Mouse (Mus musculus) forebrain, postnatal 0 days (tissue): ENCODE results near the gene Hsf5. TPM values are rescaled to one million over a fixed set of nuclear protein-coding genes. Genes with fewer than 3 reads are reported as not detected.

Experiments
- ATAC-seq: fragments of 200-750 bp; cut with Nextera tagmentation; 2 replicates; pipeline ENCODE4 v1.8.0; 2017; ENCODE audit warnings: mild to moderate bottlenecking, moderate library complexity
- DNase-seq: peaks from one replicate; pipeline ENCODE4 v3.0.0-alpha.2; 2015
- H3K27ac ChIP-seq: fragments of 300-500 bp; sonication (generic); 2 replicates; pipeline ENCODE4 v1.5.1; 2014; ENCODE audit warnings: low read depth, mild to moderate bottlenecking, antibody characterized with exemption, low read length, moderate library complexity, mixed read lengths
- H3K27me3 ChIP-seq: fragments of 300-500 bp; sonication (generic); 2 replicates; pipeline ENCODE4 v1.6.1; 2014; ENCODE audit warnings: mild to moderate bottlenecking, low read length, mixed read lengths; ENCODE audit not compliant: insufficient read depth
- H3K36me3 ChIP-seq: fragments of 300-500 bp; sonication (generic); 2 replicates; pipeline ENCODE4 v1.6.1; 2014; ENCODE audit warnings: mild to moderate bottlenecking, moderate library complexity; ENCODE audit not compliant: insufficient read depth
- H3K4me1 ChIP-seq: fragments of 300-500 bp; sonication (generic); 2 replicates; pipeline ENCODE4 v1.6.1; 2014; ENCODE audit warnings: antibody characterized with exemption; ENCODE audit not compliant: insufficient read depth
- H3K4me2 ChIP-seq: fragments of 300-500 bp; sonication (generic); 2 replicates; pipeline ENCODE4 v1.6.1; 2014; ENCODE audit warnings: low read depth, mild to moderate bottlenecking, moderate library complexity
- H3K4me3 ChIP-seq: fragments of 300-500 bp; sonication (generic); 2 replicates; pipeline ENCODE4 v1.5.1; 2014; ENCODE audit warnings: low read depth, low read length, mixed read lengths
- H3K9ac ChIP-seq: fragments of 300-500 bp; sonication (generic); 2 replicates; pipeline ENCODE4 v1.6.1; 2014; ENCODE audit warnings: mild to moderate bottlenecking
- H3K9me3 ChIP-seq: fragments of 300-500 bp; sonication (generic); 2 replicates; pipeline ENCODE4 v1.6.1; 2016; ENCODE audit warnings: low read length
- CTCF ChIP-seq: sonication (generic); IDR thresholded peaks from 2 replicates; pipeline ENCODE4 v1.5.1; 2016; ENCODE audit warnings: antibody characterized with exemption, control low read depth, low read depth
- WGBS: fragments of 180-500 bp; shearing (Covaris S2); extraction: QIAGEN DNeasy Blood & Tissue Kit; methylation state at CpG from one replicate; pipeline ENCODE4 v1.1.7; 2014; 5-methylcytosine and 5-hydroxymethylcytosine counted together
- polyA plus RNA-seq: library from polyadenylated mRNA; unstranded; fragments of >200 nt; fragmentation: Nextera tagmentation; extraction: Ambion mirVana; gene quantifications from 2 replicates; pipeline ENCODE4 v1.2.1, GENCODE M21; 2015
- total RNA-seq: library from RNA; depleted of rRNA; stranded (reverse); fragments of >200 nt; gene quantifications from 2 replicates; pipeline ENCODE4 v1.2.3, GENCODE M21; 2014

The Hsf5 gene
- total and polyA plus RNA-seq, 2 experiments from 2014 or later, result 0.16 to 0.48 TPM

- H3K4me2 ChIP-seq, result no peak overlapping the region
- no peaks in the 10 kb centered on the region for H3K27me3 ChIP-seq
- TF ChIP-seq CTCF, result no peak
- H3K27ac ChIP-seq, result no peak overlapping the region
- H3K36me3 ChIP-seq, result no peaks in the 10 kb centered on the region
- no peaks in the 10 kb centered on the region for H3K9me3 ChIP-seq
- DNase-seq (no peak), ATAC-seq (no peak)
- WGBS, result 85% methylated on average over 8 of the region's 8 CpGs
- H3K9ac ChIP-seq, result no peak overlapping the region
- no peak overlapping the region for H3K4me3 ChIP-seq
- H3K4me1 ChIP-seq, result peaks cover 12% of the 10 kb centered on the region; the same call in 1 of the 2 replicates
Observed at GRCm38 (mm10) chr11:87581933-87582710, 34.8 kb upstream of the Hsf5 start.

DNA sequence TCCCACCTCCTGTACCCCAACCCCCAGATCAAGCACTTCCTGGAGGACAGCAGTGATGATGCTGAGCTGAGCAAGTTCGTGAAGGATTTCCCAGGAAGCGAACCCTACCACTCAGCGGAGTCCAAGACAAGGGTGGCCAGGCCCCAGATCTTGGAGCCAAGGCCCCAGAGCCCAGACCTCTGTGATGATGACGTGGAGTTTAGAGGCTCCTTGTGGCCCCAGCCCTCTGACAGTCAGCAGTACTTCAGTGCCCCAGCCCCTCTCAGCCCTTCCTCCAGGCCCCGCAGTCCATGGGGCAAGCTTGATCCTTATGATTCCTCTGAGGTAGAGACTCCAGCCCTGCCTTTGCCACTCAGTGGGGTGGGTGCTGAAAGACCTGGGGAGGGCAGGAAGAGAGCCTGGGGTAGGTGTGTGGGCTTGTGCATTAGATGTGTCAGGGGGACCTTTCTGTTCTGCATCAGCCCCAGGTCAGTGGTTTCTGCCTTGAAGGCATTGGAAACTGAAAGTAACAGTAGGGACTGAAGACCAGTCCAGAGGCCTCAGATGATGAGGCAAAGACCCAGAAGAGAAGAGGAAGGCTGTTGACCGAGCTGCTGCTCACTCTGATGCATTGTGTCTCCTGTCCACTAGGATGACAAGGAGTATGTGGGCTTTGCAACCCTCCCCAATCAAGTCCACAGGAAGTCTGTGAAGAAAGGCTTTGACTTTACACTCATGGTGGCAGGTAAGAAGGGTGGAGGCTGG, 33.5 kb upstream of the Hsf5 start:
- Histone ChIP-seq H3K9ac (no peak overlapping the region), H3K9me3 (no peaks in the 10 kb centered on the region), H3K4me2 (no peak overlapping the region), H3K4me3 (no peak overlapping the region), H3K4me1 (0 out of 2 replicates have a peak, but pooled peaks cover 4% of the 10 kb centered on the region), H3K36me3 (no peaks in the 10 kb centered on the region), H3K27me3 (no peaks in the 10 kb centered on the region), H3K27ac (no peak overlapping the region)
- TF ChIP-seq CTCF, result no peak
- ATAC-seq (no peak), DNase-seq (no peak)
- WGBS, result 86% methylated on average over 6 of the region's 6 CpGs

GRCm38 (mm10) chr11:87584711-87585505, 32.1 kb upstream of the Hsf5 start:
- DNase-seq (no peak), ATAC-seq (no peak)
- no peak overlapping the region for H3K4me3 ChIP-seq
- 88% methylated on average over 10 of the region's 10 CpGs for WGBS
- no peaks in the 10 kb centered on the region; the same call in 1 of the 2 replicates for H3K4me1 ChIP-seq
- H3K36me3 ChIP-seq, result 0 out of 2 replicates have a peak, but pooled peaks cover 2% of the 10 kb centered on the region
- TF ChIP-seq CTCF, result no peak
- no peak overlapping the region for H3K9ac ChIP-seq
- H3K9me3 ChIP-seq, result no peaks in the 10 kb centered on the region
- H3K4me2 ChIP-seq, result no peak overlapping the region
- no peaks in the 10 kb centered on the region for H3K27me3 ChIP-seq
- no peak overlapping the region for H3K27ac ChIP-seq

- no peaks in the 10 kb centered on the region; the same call in 1 of the 2 replicates for H3K4me1 ChIP-seq
- 94% methylated on average over 5 of the region's 5 CpGs for WGBS
- 0 out of 2 replicates have a peak, but pooled peaks cover 2% of the 10 kb centered on the region for H3K36me3 ChIP-seq
- DNase-seq, result no peak
- no peak overlapping the region for H3K9ac ChIP-seq
- H3K9me3 ChIP-seq, result no peaks in the 10 kb centered on the region
- no peak for ATAC-seq
- TF ChIP-seq CTCF, result no peak
- no peak overlapping the region for H3K4me2 ChIP-seq
- H3K4me3 ChIP-seq, result no peak overlapping the region
- H3K27me3 ChIP-seq, result no peaks in the 10 kb centered on the region
- no peak overlapping the region for H3K27ac ChIP-seq
Observed at GRCm38 (mm10) chr11:87587211-87587874, 29.6 kb upstream of the Hsf5 start.

DNA sequence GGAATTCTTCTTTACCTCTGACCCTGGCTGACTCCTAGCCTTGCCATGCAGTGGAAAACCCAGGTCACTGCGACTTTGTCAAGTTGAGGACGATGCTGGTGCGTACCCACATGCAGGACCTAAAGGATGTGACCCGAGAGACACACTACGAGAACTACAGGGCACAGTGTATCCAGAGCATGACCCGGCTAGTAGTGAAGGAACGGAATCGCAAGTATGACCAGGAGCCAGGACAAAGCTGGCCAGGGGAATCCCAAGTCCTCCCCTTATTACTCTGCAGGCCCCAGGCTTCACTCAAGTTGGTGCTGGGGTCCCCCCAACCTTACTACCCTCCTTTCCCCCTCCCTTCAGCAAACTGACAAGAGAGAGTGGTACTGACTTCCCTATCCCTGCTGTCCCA, 27.4 kb upstream of the Hsf5 start:
- Histone ChIP-seq H3K9ac (no peak overlapping the region), H3K4me3 (no peak overlapping the region)

GRCm38 (mm10) chr11:87590841-87591525, 26.0 kb upstream of the Hsf5 start:
- WGBS, result 3% methylated on average over 25 of the region's 25 CpGs
- Histone ChIP-seq H3K36me3 (0 out of 2 replicates have a peak, but pooled peaks cover 2% of the 10 kb centered on the region), H3K9me3 (no peaks in the 10 kb centered on the region), H3K4me3 (peak overlapping the region; percentile 83), H3K4me1 (peaks cover 13% of the 10 kb centered on the region; the same call in 1 of the 2 replicates), H3K9ac (peak overlapping the region; percentile 65), H3K27ac (peak overlapping the region; percentile 85), H3K27me3 (no peaks in the 10 kb centered on the region), H3K4me2 (peak overlapping the region; percentile 60)
- no peak for DNase-seq
- no peak for TF ChIP-seq CTCF
- no peak for ATAC-seq

More for the DNA sequence above, 27.4 kb upstream of the Hsf5 start:
- ATAC-seq (no peak), DNase-seq (no peak)
- no peak for TF ChIP-seq CTCF
- Histone ChIP-seq H3K4me2 (no peak overlapping the region), H3K9me3 (no peaks in the 10 kb centered on the region), H3K27me3 (no peaks in the 10 kb centered on the region), H3K36me3 (0 out of 2 replicates have a peak, but pooled peaks cover 2% of the 10 kb centered on the region), H3K4me1 (peaks cover 10% of the 10 kb centered on the region; the same call in 1 of the 2 replicates), H3K27ac (no peak overlapping the region)
- 96% methylated on average over 8 of the region's 8 CpGs for WGBS
